Mouse (Mus musculus) CH12.LX (cell line): ENCODE results near the gene Gemin6.

Experiments
- CTCF ChIP-seq, 2 experiments: IDR thresholded peaks in 1 of 2; conservative IDR thresholded peaks in 1 of 2; 2 replicates each; pipeline ENCODE4 v1.5.1; 2011 to 2012; ENCODE audit warnings: low read depth in 2 of 2, low read length in 2 of 2, improper control_type of control experiment in 1 of 2, inconsistent platforms in 1 of 2, mild to moderate bottlenecking in 1 of 2, moderate library complexity in 1 of 2
- HCFC1 ChIP-seq: IDR thresholded peaks from 2 replicates; pipeline ENCODE4 v1.6.1; 2012; ENCODE audit warnings: low read depth, mild to moderate bottlenecking, inconsistent platforms, low read length, improper control_type of control experiment
- NELFE ChIP-seq: IDR thresholded peaks from 2 replicates; pipeline ENCODE4 v1.6.1; 2011; ENCODE audit warnings: low read depth, low read length, improper control_type of control experiment
- POLR2A ChIP-seq: IDR thresholded peaks from 2 replicates; pipeline ENCODE4 v1.6.1; 2011; ENCODE audit warnings: low read depth, mild to moderate bottlenecking, improper control_type of control experiment, low read length
- UBTF ChIP-seq: IDR thresholded peaks from 2 replicates; pipeline ENCODE4 v1.6.1; 2012; ENCODE audit warnings: low read depth, mild to moderate bottlenecking, inconsistent platforms, low read length, improper control_type of control experiment, moderate library complexity
- ZC3H11A ChIP-seq: IDR thresholded peaks from 2 replicates; pipeline ENCODE4 v1.6.1; 2012; ENCODE audit warnings: low read depth, mild to moderate bottlenecking, inconsistent platforms, low read length, improper control_type of control experiment

DNA sequence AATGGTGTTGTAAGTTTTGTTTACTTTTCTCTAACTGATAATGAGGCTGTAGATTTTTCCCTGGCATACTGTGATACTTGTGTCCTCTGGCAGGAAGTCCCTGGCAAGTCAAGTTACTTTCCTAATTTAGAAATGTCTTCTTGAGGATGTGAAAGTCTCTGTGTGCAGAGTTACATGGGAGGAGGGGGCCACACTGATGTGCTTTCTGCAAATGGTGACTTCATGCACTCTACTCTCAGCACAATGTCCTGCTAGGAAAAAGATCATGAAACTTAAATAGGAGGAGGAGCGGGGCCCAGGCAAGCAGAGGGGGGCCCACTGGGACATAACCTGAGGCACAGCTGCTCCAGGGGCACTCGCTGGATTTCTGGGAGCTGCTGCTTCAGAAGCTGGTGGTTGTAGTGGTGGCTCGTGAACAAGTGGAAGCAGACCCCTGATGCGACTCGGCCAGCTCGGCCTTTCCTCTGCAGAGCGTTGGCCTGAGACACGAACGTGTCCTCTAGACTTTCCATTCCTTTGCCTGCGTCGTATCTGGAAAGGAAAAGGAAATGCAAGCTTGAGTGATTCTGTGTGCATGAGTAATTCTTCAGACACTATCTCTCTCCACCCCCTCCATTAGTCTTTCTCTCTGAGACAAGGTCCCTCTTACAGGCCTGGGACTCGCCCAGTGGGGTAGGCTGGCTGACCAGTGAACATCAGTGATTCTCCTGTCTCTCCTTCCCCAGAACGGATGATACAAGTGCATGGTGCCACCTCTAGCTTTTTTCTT is 28.7 kb downstream of the Gemin6 start:
- no peak for TF ChIP-seq CTCF (conservative IDR thresholded peaks at IDR 0.05 in 1 of 2, IDR thresholded peaks at IDR 0.05 in 1 of 2; ENCODE audit: low read depth in 2 of 2, low read length in 2 of 2)
- TF ChIP-seq UBTF: no peak
- no peak for TF ChIP-seq HCFC1
- no peak for TF ChIP-seq ZC3H11A
- peak; percentile 39; the same call in 1 of the 2 replicates for TF ChIP-seq POLR2A
- TF ChIP-seq NELFE: no peak
